Mouse (Mus musculus) brain, embryonic 14.5 days (tissue): ENCODE results near the gene Zcchc24.

Source experiments
- CTCF ChIP-seq: fragments of 200-500 bp; IDR thresholded peaks from 2 replicates; pipeline ENCODE4 v1.5.1; 2012; ENCODE audit warnings: inconsistent platforms, mild to moderate bottlenecking, moderate library complexity, borderline replicate concordance; ENCODE audit not compliant: insufficient read depth, insufficient read length; ENCODE audit errors: extremely low read depth
- POLR2A ChIP-seq: fragments of 200-500 bp; IDR thresholded peaks from 2 replicates; pipeline ENCODE4 v1.6.1; 2012; ENCODE audit warnings: mild to moderate bottlenecking, inconsistent platforms, borderline replicate concordance; ENCODE audit not compliant: poor library complexity, insufficient read depth, insufficient read length, severe bottlenecking; ENCODE audit errors: extremely low read depth

DNA sequence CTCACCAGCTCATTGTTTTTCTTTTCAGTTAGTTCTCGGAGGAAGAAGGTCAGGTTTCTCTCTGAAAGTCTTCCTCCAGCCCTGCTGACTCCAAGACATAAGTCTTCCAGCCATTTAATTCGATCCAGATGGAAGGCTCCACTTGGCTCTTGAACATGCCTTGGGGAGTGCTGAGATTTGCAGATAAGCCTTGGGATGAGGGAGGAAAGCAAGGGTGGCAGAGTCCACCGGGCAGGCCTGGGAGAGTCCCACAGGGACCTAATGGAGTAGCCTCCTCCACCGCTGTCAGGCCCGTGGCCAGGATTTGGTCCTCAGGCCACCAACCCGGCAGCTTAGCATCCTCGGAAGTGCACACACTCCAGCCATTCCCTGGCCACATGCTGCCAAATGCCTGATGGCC, 27.8 kb upstream of the Zcchc24 start:
- TF ChIP-seq CTCF (no peak), POLR2A (no peak)
